Mouse (Mus musculus) neural tube, embryonic 11.5 days (tissue): ENCODE measurements around the gene Micall2. TPM values are rescaled to one million over a fixed set of nuclear protein-coding genes. Genes with fewer than 3 reads are reported as not detected.

Experiments
- ATAC-seq: fragments of 200-750 bp; cut with Nextera tagmentation; 2 replicates; pipeline ENCODE4 v1.8.0; 2017; ENCODE audit warnings: moderate number of reproducible peaks, mild to moderate bottlenecking, moderate TSS enrichment, moderate library complexity; ENCODE audit not compliant: insufficient read depth, low FRiP score, low TSS enrichment
- DNase-seq: peaks from one replicate; pipeline ENCODE4 v3.0.0-alpha.2; 2015; ENCODE audit warnings: low spot score
- H3K27ac ChIP-seq: fragments of 300-500 bp; sonication (generic); 2 replicates; pipeline ENCODE4 v1.5.1; 2014; ENCODE audit warnings: low read depth, mild to moderate bottlenecking, low read length
- H3K27me3 ChIP-seq: fragments of 300-500 bp; sonication (generic); 2 replicates; pipeline ENCODE4 v1.6.1; 2014; ENCODE audit warnings: mild to moderate bottlenecking, low read length, mixed read lengths; ENCODE audit not compliant: control insufficient read depth, insufficient read depth
- H3K36me3 ChIP-seq: fragments of 300-500 bp; sonication (generic); 2 replicates; pipeline ENCODE4 v1.6.1; 2014; ENCODE audit warnings: mild to moderate bottlenecking, low read length, moderate library complexity, mixed read lengths; ENCODE audit not compliant: control insufficient read depth, insufficient read depth
- H3K4me1 ChIP-seq: fragments of 300-500 bp; sonication (generic); 2 replicates; pipeline ENCODE4 v1.6.1; 2014; ENCODE audit warnings: low read length, mixed read lengths; ENCODE audit not compliant: control insufficient read depth, insufficient read depth
- H3K4me2 ChIP-seq: fragments of 300-500 bp; sonication (generic); 2 replicates; pipeline ENCODE4 v1.6.1; 2014; ENCODE audit warnings: low read depth, mild to moderate bottlenecking, moderate library complexity
- H3K4me3 ChIP-seq: fragments of 300-500 bp; sonication (generic); 2 replicates; pipeline ENCODE4 v1.5.1; 2014; ENCODE audit warnings: low read depth, low read length
- H3K9ac ChIP-seq: fragments of 300-500 bp; sonication (generic); 2 replicates; pipeline ENCODE4 v1.6.1; 2014; ENCODE audit warnings: mild to moderate bottlenecking, low read length
- H3K9me3 ChIP-seq: fragments of 300-500 bp; sonication (generic); 2 replicates; pipeline ENCODE4 v1.6.1; 2016; ENCODE audit warnings: low read length; ENCODE audit not compliant: control insufficient read depth
- WGBS: fragments of 180-500 bp; shearing (Covaris S2); extraction: QIAGEN DNeasy Blood & Tissue Kit; methylation state at CpG from one replicate; pipeline ENCODE4 v1.1.7; 2014; 5-methylcytosine and 5-hydroxymethylcytosine counted together
- polyA plus RNA-seq: library from polyadenylated mRNA; unstranded; fragments of >200 nt; fragmentation: Nextera tagmentation; extraction: Ambion mirVana; gene quantifications from 2 replicates; pipeline ENCODE4 v1.2.1, GENCODE M21; 2014

Gene Micall2
- 5.4 and 7.1 TPM in 2 replicates for polyA plus RNA-seq

GRCm38 (mm10) chr5:139735677-139736503 is at the start of gene Micall2:
Gene Micall2, minus strand, starts transcription at chr5:139736336.
- H3K4me3 ChIP-seq: peak within 1 kb of the TSS; percentile 41
- peaks cover 12% of the 10 kb centered on the region for H3K4me1 ChIP-seq
- 5% methylated on average over 44 of the region's 50 CpGs for WGBS
- H3K27me3 ChIP-seq: 0 out of 2 replicates have a peak, but pooled peaks cover 3% of the 10 kb centered on the region
- no peaks in the 10 kb centered on the region for H3K9me3 ChIP-seq
- peak within 1 kb of the TSS; percentile 86 for H3K4me2 ChIP-seq
- H3K36me3 ChIP-seq: no peaks in the 10 kb centered on the region
- no peak within 1 kb of the TSS for H3K27ac ChIP-seq
- DNase-seq (peak; percentile 97), ATAC-seq (peak; percentile 95)
- peak within 1 kb of the TSS; percentile 55 for H3K9ac ChIP-seq

DNA sequence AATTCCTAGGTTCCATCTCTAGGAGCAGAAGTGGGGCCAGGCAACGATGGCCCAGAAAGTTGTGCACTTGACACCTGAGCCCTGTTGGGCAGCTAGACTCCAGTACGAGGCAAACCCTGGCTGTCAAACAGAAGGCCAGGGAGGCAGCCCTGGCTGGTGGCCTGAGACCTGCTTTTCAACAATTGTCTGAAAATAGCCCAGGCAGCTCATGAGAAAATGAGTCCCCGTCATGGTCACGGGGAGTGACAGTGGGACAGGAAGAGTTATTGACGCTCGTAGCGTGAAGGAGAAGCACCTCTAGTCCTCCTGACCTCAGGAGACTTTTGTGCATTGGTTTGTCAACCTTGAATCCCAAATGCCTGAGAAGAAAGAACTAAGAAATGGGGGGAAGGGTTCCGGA is 45.3 kb upstream of the Micall2 start:
- no peaks in the 10 kb centered on the region for H3K9me3 ChIP-seq
- ATAC-seq (no peak), DNase-seq (no peak)
- WGBS: 85% methylated on average over 8 of the region's 8 CpGs
- no peak overlapping the region for H3K4me3 ChIP-seq
- H3K9ac ChIP-seq: no peak overlapping the region
- no peak overlapping the region for H3K27ac ChIP-seq
- H3K27me3 ChIP-seq: no peaks in the 10 kb centered on the region
- H3K36me3 ChIP-seq: no peaks in the 10 kb centered on the region
- no peak overlapping the region for H3K4me2 ChIP-seq
- H3K4me1 ChIP-seq: no peaks in the 10 kb centered on the region

GRCm38 (mm10) chr5:139776966-139777365 is 40.8 kb upstream of the Micall2 start:
- DNase-seq (no peak), ATAC-seq (no peak)
- H3K4me3 ChIP-seq: no peak overlapping the region
- no peak overlapping the region for H3K9ac ChIP-seq
- 84% methylated on average over 5 of the region's 5 CpGs for WGBS
- peaks cover 4% of the 10 kb centered on the region; the same call in 1 of the 2 replicates for H3K36me3 ChIP-seq
- H3K27me3 ChIP-seq: no peaks in the 10 kb centered on the region
- peaks cover 8% of the 10 kb centered on the region for H3K4me1 ChIP-seq
- no peaks in the 10 kb centered on the region for H3K9me3 ChIP-seq
- no peak overlapping the region for H3K4me2 ChIP-seq
- H3K27ac ChIP-seq: no peak overlapping the region

GRCm38 (mm10) chr5:139775216-139775926 is 39.2 kb upstream of the Micall2 start, which contains the start of gene Ints1:
Gene Ints1, minus strand, starts transcription at chr5:139775674.
- no peaks in the 10 kb centered on the region for H3K27me3 ChIP-seq
- H3K9ac ChIP-seq: peak within 1 kb of the TSS; percentile 81
- WGBS: under 1% methylated on average over 50 of the region's 55 CpGs
- peak within 1 kb of the TSS; percentile 93 for H3K4me3 ChIP-seq
- peaks cover 8% of the 10 kb centered on the region for H3K4me1 ChIP-seq
- peak; percentile 85 for ATAC-seq
- peak within 1 kb of the TSS; percentile 77 for H3K4me2 ChIP-seq
- peak; percentile 94 for DNase-seq
- no peak within 1 kb of the TSS for H3K27ac ChIP-seq
- peaks cover 11% of the 10 kb centered on the region; the same call in 1 of the 2 replicates for H3K36me3 ChIP-seq
- H3K9me3 ChIP-seq: no peaks in the 10 kb centered on the region

DNA sequence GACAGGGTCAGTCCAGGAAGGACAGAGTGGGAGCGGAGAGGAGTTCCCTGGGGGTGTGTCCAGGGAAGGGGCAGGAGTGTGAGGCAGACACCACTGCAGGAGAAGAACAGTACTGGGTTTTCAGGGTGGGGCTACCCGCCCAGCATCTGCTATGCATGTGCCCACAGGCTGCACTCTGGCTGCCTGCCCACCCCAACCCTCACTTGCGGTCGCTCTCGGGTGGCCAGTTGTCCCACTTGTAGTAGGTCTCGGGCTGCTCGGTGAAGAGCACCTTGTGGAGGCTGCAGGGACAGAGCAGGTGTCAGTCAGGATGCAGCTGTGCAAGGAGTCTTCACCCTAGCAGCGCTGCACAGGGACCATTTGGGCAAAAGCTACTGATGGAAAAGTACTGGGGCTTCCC is 32.1 kb upstream of the Micall2 start:
- ATAC-seq: no peak
- Histone ChIP-seq H3K27me3 (no peaks in the 10 kb centered on the region), H3K36me3 (peaks cover 39% of the 10 kb centered on the region), H3K4me2 (no peak overlapping the region), H3K9ac (no peak overlapping the region), H3K9me3 (no peaks in the 10 kb centered on the region), H3K27ac (no peak overlapping the region), H3K4me3 (no peak overlapping the region), H3K4me1 (no peaks in the 10 kb centered on the region)
- DNase-seq: no peak
- WGBS: 97% methylated on average over 8 of the region's 8 CpGs

DNA sequence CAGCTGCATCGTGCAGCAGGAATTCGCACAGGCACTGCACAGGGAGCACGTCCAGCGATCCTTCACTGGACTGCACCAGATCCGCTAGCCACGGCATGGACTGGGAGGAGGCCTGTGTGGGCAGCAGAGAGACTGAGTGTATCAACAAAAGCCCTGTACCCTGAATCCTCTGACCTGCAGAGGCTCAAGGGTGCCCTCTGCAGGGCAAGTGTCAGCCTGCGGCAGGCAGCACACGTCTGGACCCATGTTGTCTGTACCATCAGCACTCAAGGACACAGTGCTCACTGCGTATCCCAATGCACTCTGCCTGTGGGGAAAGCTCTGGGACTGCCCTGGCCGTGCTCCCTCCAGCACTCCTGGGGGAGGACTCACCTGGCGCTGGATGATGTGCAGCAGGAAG is 28.2 kb upstream of the Micall2 start:
- no peak overlapping the region for H3K4me2 ChIP-seq
- H3K27ac ChIP-seq: no peak overlapping the region
- WGBS: 73% methylated on average over 11 of the region's 11 CpGs
- peak; percentile 56 for DNase-seq
- H3K9me3 ChIP-seq: no peaks in the 10 kb centered on the region
- peaks cover 41% of the 10 kb centered on the region for H3K36me3 ChIP-seq
- no peak overlapping the region for H3K4me3 ChIP-seq
- no peaks in the 10 kb centered on the region for H3K4me1 ChIP-seq
- H3K9ac ChIP-seq: no peak overlapping the region
- no peaks in the 10 kb centered on the region for H3K27me3 ChIP-seq
- no peak for ATAC-seq

DNA sequence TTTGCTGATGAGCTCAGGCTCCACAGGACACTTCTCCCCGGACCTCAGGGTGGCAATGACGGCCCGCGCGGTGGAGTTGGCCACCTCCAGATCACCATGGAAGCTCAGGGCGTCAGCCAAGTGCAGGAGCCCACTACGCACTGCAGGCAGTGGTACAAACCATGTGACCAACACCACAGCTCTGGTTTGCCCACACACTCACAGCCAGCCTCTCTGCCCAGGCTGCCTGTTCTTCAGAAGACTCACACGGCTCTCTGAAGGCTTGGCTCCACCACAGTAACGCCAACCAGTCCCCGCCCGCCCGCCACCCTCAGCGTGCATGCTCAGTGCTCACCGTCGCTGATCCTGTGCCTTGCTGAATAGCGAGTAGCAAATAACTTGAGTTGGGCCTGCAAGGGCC is 22.0 kb upstream of the Micall2 start:
- H3K4me1 ChIP-seq: no peaks in the 10 kb centered on the region
- H3K9ac ChIP-seq: no peak overlapping the region
- H3K4me3 ChIP-seq: no peak overlapping the region
- ATAC-seq (no peak), DNase-seq (no peak)
- no peak overlapping the region for H3K4me2 ChIP-seq
- H3K27ac ChIP-seq: no peak overlapping the region
- no peaks in the 10 kb centered on the region for H3K9me3 ChIP-seq
- peaks cover 39% of the 10 kb centered on the region for H3K36me3 ChIP-seq
- H3K27me3 ChIP-seq: no peaks in the 10 kb centered on the region
- 87% methylated on average over 16 of the region's 16 CpGs for WGBS

DNA sequence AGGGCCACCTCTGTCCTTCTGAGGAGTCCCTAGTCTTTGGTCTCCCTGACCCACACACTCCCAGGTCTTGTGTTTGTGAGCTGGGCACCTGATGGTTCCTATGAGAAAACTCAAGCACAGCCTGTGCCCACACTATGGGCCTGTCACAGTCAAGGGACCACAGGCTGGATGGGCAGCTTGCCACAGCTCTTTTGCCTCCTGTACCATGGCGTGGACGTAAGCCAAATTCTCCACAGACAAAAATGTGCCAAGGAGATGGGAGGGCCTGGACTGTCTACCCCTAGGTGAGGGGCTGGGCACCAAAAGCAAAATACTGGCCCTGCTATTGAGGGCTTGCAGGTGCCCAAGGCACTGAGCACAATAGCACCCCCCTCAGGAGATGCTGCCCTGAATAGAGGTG is 20.4 kb upstream of the Micall2 start:
- WGBS: 95% methylated on average over 2 of the region's 2 CpGs
- Histone ChIP-seq H3K4me2 (no peak overlapping the region), H3K27me3 (no peaks in the 10 kb centered on the region), H3K9me3 (no peaks in the 10 kb centered on the region), H3K9ac (no peak overlapping the region), H3K27ac (no peak overlapping the region), H3K4me1 (no peaks in the 10 kb centered on the region), H3K36me3 (peaks cover 36% of the 10 kb centered on the region), H3K4me3 (no peak overlapping the region)
- ATAC-seq (no peak), DNase-seq (no peak)
